16 mouse cellular contexts compared by ENCODE assay signal in genomic region chr9:72097083-72097482, GRCm38 (mm10). TPM values are rescaled to one million over a fixed set of nuclear protein-coding genes. Genes with fewer than 3 reads are reported as not detected.
A peak's percentile ranks its signal among the peaks of the same experiment; 100 is the strongest.
DNase-seq lines count a peak whose midpoint lies in the region; ATAC-seq and TF ChIP-seq lines count a peak whose summit lies in the region.
"Had no signal": no experiment of that assay in that cellular context is flagged by ENCODE, and none has a peak within 500 bp of the region (broad histone marks: within the 10 kb centered on the region; RNA-seq: fewer than 3 reads in every experiment).

No protein-coding gene starts in this region.

- peak overlapping the region; percentile 66 for H3K27ac ChIP-seq in layer of hippocampus, adult 2 months
- H3K27ac ChIP-seq in lung, postnatal 0 days (ENCODE audit: low read length), result no peak overlapping the region
- no peak overlapping the region for H3K27ac ChIP-seq in forebrain, embryonic 13.5 days
- H3K27ac ChIP-seq in forebrain, embryonic 15.5 days (replicated peaks), result no peak overlapping the region
- H3K27ac ChIP-seq: embryonic facial prominence, embryonic 10.5 days; hindbrain, embryonic 10.5 days; kidney, embryonic 15.5 days had no signal

- H3K9me3 ChIP-seq in lung, postnatal 0 days (ENCODE audit: low read length), result no peaks in the 10 kb centered on the region
- H3K9me3 ChIP-seq in forebrain, embryonic 13.5 days (replicated peaks), result no peaks in the 10 kb centered on the region
- H3K9me3 ChIP-seq in forebrain, embryonic 15.5 days, result no peaks in the 10 kb centered on the region
- H3K9me3 ChIP-seq: embryonic facial prominence, embryonic 10.5 days; hindbrain, embryonic 10.5 days; kidney, embryonic 15.5 days had no signal

- H3K27me3 ChIP-seq in lung, postnatal 0 days (replicated peaks; ENCODE audit: insufficient read depth, low read length), result no peaks in the 10 kb centered on the region
- no peaks in the 10 kb centered on the region for H3K27me3 ChIP-seq in forebrain, embryonic 13.5 days
- no peaks in the 10 kb centered on the region for H3K27me3 ChIP-seq in forebrain, embryonic 15.5 days
- H3K27me3 ChIP-seq: kidney, embryonic 15.5 days had no signal

- TF ChIP-seq CTCF in layer of hippocampus, adult 2 months (conservative IDR thresholded peaks at IDR 0.05), result no peak
- TF ChIP-seq CTCF in lung, postnatal 0 days (IDR thresholded peaks at IDR 0.05), result no peak

- ATAC-seq in granulocyte monocyte progenitor cell, adult 5-6 weeks (replicated peaks; ENCODE audit: poor library complexity, severe bottlenecking), result peak; percentile 79
- peak; percentile 69 for ATAC-seq in neutrophil, adult 5-6 weeks (ENCODE audit: extremely low read depth, insufficient number of reproducible peaks, low FRiP score, poor library complexity, severe bottlenecking)
- ATAC-seq in lung, postnatal 0 days, result no peak
- no peak for ATAC-seq in forebrain, embryonic 13.5 days
- ATAC-seq in forebrain, embryonic 15.5 days (replicated peaks), result no peak

- DNase-seq in layer of hippocampus, adult 2 months (ENCODE audit: low spot score in 2 of 2), result no peak
- DNase-seq in layer of hippocampus, postnatal 36 days, result no peak
- no peak for DNase-seq in lung, postnatal 0 days (ENCODE audit: low spot score)
- no peak for DNase-seq in urinary bladder, postnatal 25 days (ENCODE audit: low spot score)
- DNase-seq: cerebellum, postnatal 10 days; gastrocnemius, postnatal 36 days; lung, adult 18-20 months; right cerebral cortex, postnatal 14 days had no signal

- no peak overlapping the region for H3K4me3 ChIP-seq in layer of hippocampus, adult 2 months
- no peak overlapping the region for H3K4me3 ChIP-seq in lung, postnatal 0 days (ENCODE audit: low read depth, low read length)
- H3K4me3 ChIP-seq in forebrain, embryonic 13.5 days, result no peak overlapping the region
- H3K4me3 ChIP-seq in forebrain, embryonic 15.5 days, result no peak overlapping the region
- H3K4me3 ChIP-seq: embryonic facial prominence, embryonic 10.5 days; erythroblast, embryonic 14.5 days; hindbrain, embryonic 10.5 days; kidney, embryonic 15.5 days had no signal

- TF ChIP-seq EP300 in lung, postnatal 0 days (IDR thresholded peaks at IDR 0.05), result no peak

- no peak overlapping the region for H3K9ac ChIP-seq in lung, postnatal 0 days (replicated peaks; ENCODE audit: low read depth)
- no peak overlapping the region for H3K9ac ChIP-seq in forebrain, embryonic 13.5 days
- H3K9ac ChIP-seq in forebrain, embryonic 15.5 days (replicated peaks), result no peak overlapping the region
- H3K9ac ChIP-seq: kidney, embryonic 15.5 days had no signal

- no peaks in the 10 kb centered on the region for H3K36me3 ChIP-seq in lung, postnatal 0 days (ENCODE audit: insufficient read depth, low read length)
- H3K36me3 ChIP-seq in forebrain, embryonic 13.5 days (ENCODE audit: poor library complexity, severe bottlenecking), result peaks cover 23% of the 10 kb centered on the region
- H3K36me3 ChIP-seq in forebrain, embryonic 15.5 days, result 0 out of 2 replicates have a peak, but pooled peaks cover 3% of the 10 kb centered on the region

- no peaks in the 10 kb centered on the region for H3K4me1 ChIP-seq in lung, postnatal 0 days (ENCODE audit: insufficient read depth, low read depth, low read length)
- 0 out of 2 replicates have a peak, but pooled peaks cover 4% of the 10 kb centered on the region for H3K4me1 ChIP-seq in forebrain, embryonic 13.5 days
- peaks cover 7% of the 10 kb centered on the region; the same call in 1 of the 2 replicates for H3K4me1 ChIP-seq in forebrain, embryonic 15.5 days
- H3K4me1 ChIP-seq: embryonic facial prominence, embryonic 10.5 days; hindbrain, embryonic 10.5 days had no signal

- 81% methylated on average over 2 of the region's 2 CpGs for WGBS in lung, postnatal 0 days
- WGBS in forebrain, embryonic 13.5 days, result 97% methylated on average over 2 of the region's 2 CpGs
- 94% methylated on average over 2 of the region's 2 CpGs for WGBS in forebrain, embryonic 15.5 days

- H3K4me2 ChIP-seq in lung, postnatal 0 days (replicated peaks; ENCODE audit: low read depth, low read length), result no peak overlapping the region
- no peak overlapping the region for H3K4me2 ChIP-seq in forebrain, embryonic 13.5 days
- no peak overlapping the region for H3K4me2 ChIP-seq in forebrain, embryonic 15.5 days (replicated peaks)
- H3K4me2 ChIP-seq: kidney, embryonic 15.5 days had no signal

RNA-seq across cellular contexts. Expression of gene Tcf12, which starts 14.6 kb away (rescaled TPM):
- 10 to 100 TPM; 51.3 to 62.7 TPM for total RNA-seq in layer of hippocampus, adult 2 months (2021)
- 10 to 100 TPM; 60.7 to 61.2 TPM for total RNA-seq in layer of hippocampus, postnatal 36 days (2021)
- 76.7 and 79.8 TPM in 2 replicates for total RNA-seq in granulocyte monocyte progenitor cell, adult 5-6 weeks (2014; fragmentation: Nextera tagmentation)
- total RNA-seq in granulocyte monocyte progenitor cell, adult 5-6 weeks (2017), result 38.5 and 52.7 TPM in 2 replicates
- total RNA-seq in neutrophil, adult 5-6 weeks (2017), result 68.5 and 69.8 TPM in 2 replicates
- 32.1 and 34.1 TPM in 2 replicates for polyA plus RNA-seq in lung, postnatal 0 days (2015; fragmentation: Nextera tagmentation; extraction: Ambion mirVana)
- polyA plus RNA-seq in forebrain, embryonic 13.5 days (2015; fragmentation: Nextera tagmentation; extraction: Ambion mirVana), result 83.1 and 84.3 TPM in 2 replicates
- 59.4 and 62.7 TPM in 2 replicates for polyA plus RNA-seq in forebrain, embryonic 15.5 days (2015; fragmentation: Nextera tagmentation; extraction: Ambion mirVana)

Comparison
In these comparisons a context has a peak if more than half of its experiments do, and no peak if none do; other contexts are left out.
1. ATAC-seq: peak in granulocyte monocyte progenitor cell, adult 5-6 weeks (single experiment) and neutrophil, adult 5-6 weeks (single experiment); none in lung, postnatal 0 days (single experiment), forebrain, embryonic 13.5 days (single experiment) and forebrain, embryonic 15.5 days (single experiment).